Mouse (Mus musculus) kidney, adult 9 months (tissue): ENCODE data around the gene Ruvbl1.

Experiments
- DNase-seq: peaks from one replicate; pipeline ENCODE4 v3.0.0; 2022

Gene Ruvbl1

DNA sequence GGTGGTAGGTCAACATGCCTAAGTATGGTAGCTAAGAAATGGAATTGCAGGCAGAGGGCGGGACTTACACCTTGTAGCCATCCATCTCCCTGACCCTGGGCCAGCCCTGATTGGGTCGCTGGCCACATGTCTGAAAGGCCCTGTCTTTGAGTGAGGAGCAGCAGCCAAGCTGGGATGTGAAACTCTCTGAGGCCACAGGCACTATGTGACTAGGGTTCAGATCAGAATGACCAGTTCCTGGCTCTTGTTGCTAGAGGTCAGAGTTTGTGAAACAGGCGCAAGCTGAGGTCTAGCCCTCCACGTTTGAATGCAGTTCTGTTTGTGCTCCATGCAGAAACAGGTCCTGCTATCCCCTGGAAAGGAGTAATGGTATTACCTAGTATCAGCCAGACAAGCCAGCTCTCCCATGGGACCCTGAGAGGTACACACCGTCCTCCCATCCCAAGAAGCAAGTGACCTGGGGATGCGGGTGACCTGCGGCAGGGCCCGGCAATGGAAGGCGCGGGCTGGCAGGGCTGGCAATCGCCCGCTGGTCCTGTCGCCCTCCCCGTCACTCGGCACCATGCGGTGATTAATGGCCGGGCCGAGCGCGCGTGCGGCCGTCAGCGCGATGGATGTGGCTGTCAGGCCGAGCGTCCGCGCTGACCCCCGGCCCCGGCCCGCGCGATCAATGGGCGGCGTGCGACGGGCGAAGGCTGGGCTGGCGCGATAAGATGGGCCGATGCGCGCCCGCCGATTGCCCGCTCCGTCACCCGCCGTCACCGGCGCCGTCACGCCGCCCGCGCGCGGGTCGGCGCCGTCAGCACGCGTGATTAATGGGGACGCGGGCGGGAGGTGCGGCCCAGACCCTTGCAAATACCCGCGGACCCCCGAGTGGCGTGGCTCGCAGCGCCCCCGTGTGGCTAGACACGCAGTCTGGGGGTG, 34.5 kb downstream of the Ruvbl1 start:
- DNase-seq: no peak

DNA sequence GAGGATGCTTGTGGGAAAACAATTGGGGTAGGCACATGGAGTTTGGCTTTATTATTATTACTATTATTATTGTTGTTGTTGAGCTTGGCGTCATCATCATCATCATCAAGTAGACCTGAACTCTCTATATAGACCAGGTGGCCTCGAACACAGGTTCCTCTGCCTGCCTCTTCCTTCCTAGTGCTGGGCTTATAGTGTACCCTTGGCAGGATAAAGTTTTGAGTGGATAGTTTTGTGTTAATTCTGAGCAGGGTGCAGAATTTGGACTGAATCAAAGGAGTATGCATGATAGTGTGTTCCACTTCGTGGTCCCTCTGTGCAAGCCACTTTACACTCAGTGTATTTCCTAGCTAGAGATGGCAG, 35.2 kb downstream of the Ruvbl1 start:
- no peak for DNase-seq

DNA sequence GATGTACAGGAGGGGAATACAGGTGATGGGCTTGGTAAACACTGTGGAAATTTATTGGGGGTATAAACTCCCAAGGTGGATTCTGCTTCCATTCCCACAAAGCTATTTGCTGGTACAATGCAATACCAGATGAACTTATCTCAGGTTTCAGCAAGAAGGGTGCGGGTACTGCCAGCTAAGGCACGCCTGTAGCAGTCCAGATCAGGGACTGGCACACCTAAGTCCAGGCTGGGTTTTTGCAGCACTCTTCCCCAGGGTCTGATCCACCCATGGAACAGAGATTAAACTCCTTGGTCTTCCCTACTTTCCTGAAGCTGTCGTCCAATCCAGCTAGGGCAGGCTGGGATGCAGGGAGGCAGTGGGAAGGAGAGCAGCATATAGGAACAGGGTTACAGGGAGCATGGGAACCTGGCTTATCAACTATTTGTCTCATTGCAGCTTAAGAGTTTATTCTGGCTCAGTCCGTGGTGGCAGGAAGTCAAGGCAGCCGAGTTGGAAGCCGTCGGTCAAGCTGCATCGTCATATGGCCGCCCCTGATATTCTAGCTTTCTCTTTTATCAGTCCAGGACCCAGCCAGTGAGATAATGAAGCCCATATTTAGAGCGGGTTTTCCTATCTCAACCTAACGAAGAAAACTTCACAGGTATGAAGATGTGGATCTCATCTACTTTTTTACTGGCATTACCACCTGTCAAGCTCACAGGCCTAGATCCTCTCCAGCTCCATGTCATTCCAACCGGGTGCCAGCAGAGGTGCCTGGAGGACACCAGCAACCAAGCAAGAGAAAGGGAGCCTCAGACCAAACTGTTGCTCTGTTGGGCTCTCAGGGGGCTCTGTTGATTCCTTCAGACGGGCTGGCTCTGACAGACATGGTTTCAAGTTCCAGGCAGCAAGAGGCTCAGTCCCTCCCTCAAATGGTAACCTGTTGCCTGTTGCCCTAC, 37.1 kb downstream of the Ruvbl1 start:
- no peak for DNase-seq

GRCm38 (mm10) chr6:88503044-88503443, 37.8 kb downstream of the Ruvbl1 start:
- no peak for DNase-seq

GRCm38 (mm10) chr6:88513984-88514383, 48.8 kb downstream of the Ruvbl1 start:
- DNase-seq: no peak

DNA sequence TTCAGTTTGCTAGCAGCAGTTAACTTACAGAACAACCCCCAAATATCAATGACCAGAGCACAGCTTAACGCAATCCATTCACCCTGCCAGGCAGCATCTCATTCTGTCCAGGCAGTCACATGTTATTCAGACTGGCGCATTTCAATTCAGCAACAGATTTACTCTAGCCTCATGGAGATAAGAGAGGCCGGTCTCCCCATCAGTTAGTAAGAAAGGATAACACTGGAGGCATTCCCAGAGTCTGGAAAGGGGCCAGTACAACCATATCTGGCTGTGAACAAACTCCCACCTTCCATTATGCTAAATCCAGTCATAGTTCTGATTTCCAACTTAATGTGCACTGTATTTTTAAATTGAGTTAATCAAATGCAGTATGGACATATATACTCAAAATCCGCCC, 49.3 kb downstream of the Ruvbl1 start:
- DNase-seq: no peak

GRCm38 (mm10) chr6:88515971-88516370, 50.8 kb downstream of the Ruvbl1 start:
- DNase-seq: no peak

GRCm38 (mm10) chr6:88516667-88517066, 51.5 kb downstream of the Ruvbl1 start:
- no peak for DNase-seq

DNA sequence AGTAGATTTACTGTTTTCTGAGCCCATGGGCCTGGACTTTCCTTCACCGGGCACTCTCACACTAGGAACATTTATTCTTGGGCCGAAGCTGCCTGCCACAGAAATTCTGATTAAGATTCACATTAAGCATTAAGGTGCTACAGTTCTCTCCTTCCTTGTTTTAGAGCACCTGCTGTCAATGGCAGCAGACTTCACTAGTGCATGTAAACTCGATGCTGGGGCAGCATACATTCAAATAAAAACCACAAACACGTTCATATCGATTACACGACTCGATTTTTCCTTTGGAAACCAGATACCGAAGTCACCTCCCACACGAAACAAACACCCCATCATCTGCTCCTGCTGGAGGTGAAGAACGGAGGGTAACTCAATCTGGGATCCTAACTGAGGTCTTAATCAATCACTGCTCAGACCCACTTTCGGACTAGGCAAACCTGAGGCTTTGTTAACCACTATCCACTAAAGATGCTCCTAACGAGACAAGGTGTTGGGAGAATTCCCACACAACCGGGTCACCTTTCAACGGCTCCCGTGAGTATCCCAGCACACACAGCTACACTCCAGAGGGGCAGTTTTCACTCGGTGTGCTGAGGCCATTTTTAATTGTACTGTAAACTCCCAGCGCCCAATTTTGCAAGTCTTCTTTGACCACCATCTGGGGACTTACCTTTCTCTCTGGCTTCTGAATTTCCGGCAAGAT, 52.6 kb downstream of the Ruvbl1 start:
- DNase-seq: peak; percentile 27

DNA sequence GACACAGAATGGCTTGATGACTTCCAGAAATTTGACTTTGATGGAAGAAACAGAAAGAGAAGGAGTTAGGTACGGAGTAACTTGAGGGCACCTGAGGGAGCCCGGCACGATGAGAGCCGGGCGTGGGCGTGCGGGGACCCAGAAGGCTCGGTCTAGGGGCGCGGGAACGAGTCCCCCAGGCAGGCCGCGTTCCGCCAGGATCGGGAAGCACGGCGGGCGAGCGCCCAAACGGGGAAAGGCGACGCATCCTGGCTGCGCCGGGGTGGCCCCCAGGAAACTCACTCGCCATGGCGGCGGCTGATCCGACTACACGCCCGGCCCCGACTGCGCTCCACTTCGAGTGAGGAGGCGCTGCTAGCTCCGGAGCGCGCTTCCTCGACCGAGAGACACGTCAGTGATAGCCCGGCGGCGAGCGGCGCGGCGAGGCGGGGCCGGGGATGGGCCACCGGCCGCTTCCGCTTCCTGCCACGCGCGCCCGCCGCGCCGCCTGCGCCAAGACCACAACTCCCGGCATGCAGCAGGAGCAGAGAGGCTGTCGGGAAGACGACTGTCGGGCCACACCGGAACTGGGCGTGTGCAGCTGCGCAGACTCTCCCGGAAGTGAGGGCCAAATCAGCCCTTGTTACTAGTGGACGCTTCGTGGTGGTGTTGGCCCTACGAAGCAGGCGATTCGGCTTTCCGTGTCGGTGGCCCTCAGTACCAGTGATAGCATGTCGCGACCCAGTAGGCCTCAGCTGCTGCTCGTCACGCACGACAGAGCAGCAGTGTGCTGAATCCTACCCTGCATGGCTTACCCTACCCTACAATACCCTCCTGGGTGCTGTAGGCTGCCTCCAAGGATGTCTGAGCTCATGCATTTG, 53.4 kb downstream of the Ruvbl1 start, which contains the start of gene Sec61a1:
TSS of gene Sec61a1 (minus strand) at position 502 of the 860 bp plus-strand sequence.
- peak; percentile 96 for DNase-seq

- DNase-seq: no peak
Measured at GRCm38 (mm10) chr6:88521821-88522220, 56.6 kb downstream of the Ruvbl1 start.

GRCm38 (mm10) chr6:88522606-88523005, 57.4 kb downstream of the Ruvbl1 start:
- DNase-seq: no peak

DNA sequence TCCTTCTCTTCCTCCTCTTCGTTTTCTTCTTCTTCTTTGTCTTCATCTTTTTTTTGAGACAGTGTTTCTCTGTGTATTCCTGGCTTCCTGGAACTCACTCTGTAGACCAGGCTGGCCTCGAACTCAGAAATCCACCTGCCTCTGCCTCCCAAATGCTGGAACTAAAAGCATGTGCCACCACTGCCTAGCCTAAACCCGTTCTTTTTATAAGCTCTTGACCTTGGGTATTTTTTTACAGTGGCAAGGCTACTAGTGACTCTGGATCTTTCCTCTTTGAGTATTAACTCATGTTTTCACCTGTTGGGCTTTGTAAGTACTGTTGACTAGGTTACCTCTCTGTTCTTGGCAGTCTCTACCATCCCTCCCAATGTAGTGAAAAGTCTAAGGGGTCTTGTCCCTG, 57.8 kb downstream of the Ruvbl1 start:
- no peak for DNase-seq

- no peak for DNase-seq
Measured at GRCm38 (mm10) chr6:88523451-88523850, 58.2 kb downstream of the Ruvbl1 start.

DNA sequence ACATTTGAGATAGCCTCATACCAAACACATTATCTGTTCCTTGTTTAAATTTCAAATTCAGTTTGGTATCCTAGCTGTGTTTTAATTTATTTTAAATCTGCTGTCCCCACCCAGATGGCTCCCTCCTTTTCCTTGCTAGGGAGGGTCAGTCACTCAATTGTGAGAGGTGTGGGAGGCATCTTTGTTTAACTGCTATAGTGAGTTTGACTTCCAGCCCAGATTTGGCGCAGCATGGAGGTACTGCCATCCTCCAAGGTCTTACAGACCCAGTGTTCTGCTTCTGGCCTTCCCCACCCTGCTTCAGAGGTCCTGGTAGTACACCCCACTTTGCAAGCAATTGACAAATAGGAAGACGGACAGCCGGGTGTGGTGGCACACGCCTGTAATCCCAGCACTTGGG, 58.8 kb downstream of the Ruvbl1 start:
- DNase-seq: no peak

DNA sequence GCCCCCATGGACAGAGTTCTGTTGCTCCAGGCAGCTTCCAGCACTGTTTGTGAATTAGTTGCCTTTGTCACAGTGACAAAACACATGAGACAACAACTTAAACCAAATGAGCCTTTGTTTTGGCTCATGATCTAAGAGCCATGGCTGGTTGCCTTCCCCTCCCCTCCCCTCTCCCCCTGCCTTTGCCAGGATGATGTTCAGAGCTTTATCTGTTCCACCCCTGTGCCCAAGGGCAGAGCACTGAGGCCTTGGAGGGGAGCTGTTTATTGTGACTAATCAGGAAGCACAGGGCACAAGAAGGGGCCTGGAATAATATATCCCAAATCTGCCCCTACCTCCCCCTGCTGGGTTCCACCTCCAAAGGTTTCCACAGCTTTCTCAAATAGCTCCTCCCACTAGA, 65.1 kb downstream of the Ruvbl1 start:
- no peak for DNase-seq

GRCm38 (mm10) chr6:88540093-88540755, 75.0 kb downstream of the Ruvbl1 start:
- DNase-seq: no peak

- DNase-seq: no peak
Measured at GRCm38 (mm10) chr6:88544241-88544640, 79.0 kb downstream of the Ruvbl1 start.

DNA sequence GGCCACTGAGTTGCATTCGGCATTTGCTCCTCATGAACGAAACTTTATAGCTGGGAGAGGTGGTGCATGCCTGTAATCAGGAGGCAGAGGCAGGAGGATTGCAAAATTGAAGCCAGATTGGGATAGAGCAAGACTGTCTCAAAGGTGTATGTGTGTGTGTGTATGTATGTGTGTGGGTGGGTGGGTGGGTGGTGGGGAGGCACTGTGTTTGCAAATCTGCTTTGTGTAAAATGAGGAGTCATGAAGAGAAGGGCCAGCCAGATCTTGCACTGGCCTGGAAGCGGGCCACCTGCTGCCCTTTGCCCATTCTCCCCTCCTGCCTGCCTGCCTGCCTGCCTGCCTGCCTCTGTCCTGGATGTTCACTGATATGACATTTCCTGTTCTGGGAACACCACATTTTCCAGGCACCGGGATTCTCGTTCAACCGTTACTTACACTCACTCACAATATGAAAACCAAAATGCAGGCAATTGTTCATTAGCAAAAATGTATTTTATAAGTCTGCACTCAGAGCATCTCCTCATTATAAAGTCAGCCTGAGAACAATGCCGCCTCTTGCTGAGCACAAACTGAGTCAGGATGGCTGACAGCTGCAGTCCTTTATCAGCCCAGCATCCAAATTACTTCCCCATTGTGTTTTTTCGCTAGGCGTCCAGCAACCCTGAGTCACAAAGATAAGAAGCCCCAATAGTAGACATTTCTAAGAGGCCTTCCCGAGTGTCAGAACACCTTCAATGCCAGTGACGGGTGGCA, 79.6 kb downstream of the Ruvbl1 start:
- no peak for DNase-seq

- no peak for DNase-seq
Measured at GRCm38 (mm10) chr6:88545397-88545790, 80.2 kb downstream of the Ruvbl1 start.
